Mouse (Mus musculus): Measurements from ENCODE around the gene Msi2. TPM values are rescaled to one million over a fixed set of nuclear protein-coding genes. Genes with fewer than 3 reads are reported as not detected.

Gene Msi2
- polyA plus RNA-seq, 1 experiment: 69.3 TPM

- TF ChIP-seq POLR2A (IDR thresholded peaks at IDR 0.05; ENCODE audit: control insufficient read depth, low read depth, low read length): no peak
- TF ChIP-seq CTCF (IDR thresholded peaks at IDR 0.05; ENCODE audit: control insufficient read depth, insufficient read depth, insufficient replicate concordance, low read depth, low read length): no peak
- Histone ChIP-seq H3K4me3 (ENCODE audit: control insufficient read depth, low read depth, low read length) (no peak overlapping the region), H3K4me1 (ENCODE audit: control insufficient read depth, insufficient read depth, low read length) (no peaks in the 10 kb centered on the region), H3K27ac (ENCODE audit: control insufficient read depth, insufficient read depth, low read depth, low read length) (no peak overlapping the region), H3K36me3 (ENCODE audit: control insufficient read depth, insufficient read depth, low read length) (no peaks in the 10 kb centered on the region), H3K27me3 (ENCODE audit: control insufficient read depth, insufficient read depth, low read length) (no peaks in the 10 kb centered on the region)
Measured at GRCm38 (mm10) chr11:88599332-88600130, 118.8 kb downstream of the Msi2 start.

GRCm38 (mm10) chr11:88598848-88599175, 119.5 kb downstream of the Msi2 start:
- Histone ChIP-seq H3K27me3 (ENCODE audit: control insufficient read depth, insufficient read depth, low read length) (no peaks in the 10 kb centered on the region), H3K4me1 (ENCODE audit: control insufficient read depth, insufficient read depth, low read length) (no peaks in the 10 kb centered on the region), H3K4me3 (ENCODE audit: control insufficient read depth, low read depth, low read length) (no peak overlapping the region), H3K27ac (ENCODE audit: control insufficient read depth, insufficient read depth, low read depth, low read length) (no peak overlapping the region), H3K36me3 (ENCODE audit: control insufficient read depth, insufficient read depth, low read length) (no peaks in the 10 kb centered on the region)
- TF ChIP-seq POLR2A (IDR thresholded peaks at IDR 0.05; ENCODE audit: control insufficient read depth, low read depth, low read length) (no peak), CTCF (IDR thresholded peaks at IDR 0.05; ENCODE audit: control insufficient read depth, insufficient read depth, insufficient replicate concordance, low read depth, low read length) (no peak)

- Histone ChIP-seq H3K4me1 (ENCODE audit: control insufficient read depth, insufficient read depth, low read length) (no peaks in the 10 kb centered on the region), H3K36me3 (ENCODE audit: control insufficient read depth, insufficient read depth, low read length) (no peaks in the 10 kb centered on the region), H3K27ac (ENCODE audit: control insufficient read depth, insufficient read depth, low read depth, low read length) (no peak overlapping the region), H3K27me3 (ENCODE audit: control insufficient read depth, insufficient read depth, low read length) (no peaks in the 10 kb centered on the region), H3K4me3 (ENCODE audit: control insufficient read depth, low read depth, low read length) (no peak overlapping the region)
- TF ChIP-seq POLR2A (IDR thresholded peaks at IDR 0.05; ENCODE audit: control insufficient read depth, low read depth, low read length) (no peak), CTCF (IDR thresholded peaks at IDR 0.05; ENCODE audit: control insufficient read depth, insufficient read depth, insufficient replicate concordance, low read depth, low read length) (no peak)
Measured at GRCm38 (mm10) chr11:88598150-88598847, 120.0 kb downstream of the Msi2 start.

GRCm38 (mm10) chr11:88595616-88596015, 122.7 kb downstream of the Msi2 start:
- Histone ChIP-seq H3K4me1 (ENCODE audit: control insufficient read depth, insufficient read depth, low read length) (no peaks in the 10 kb centered on the region), H3K27ac (ENCODE audit: control insufficient read depth, insufficient read depth, low read depth, low read length) (no peak overlapping the region), H3K36me3 (ENCODE audit: control insufficient read depth, insufficient read depth, low read length) (no peaks in the 10 kb centered on the region), H3K27me3 (ENCODE audit: control insufficient read depth, insufficient read depth, low read length) (no peaks in the 10 kb centered on the region), H3K4me3 (ENCODE audit: control insufficient read depth, low read depth, low read length) (no peak overlapping the region)
- TF ChIP-seq CTCF (IDR thresholded peaks at IDR 0.05; ENCODE audit: control insufficient read depth, insufficient read depth, insufficient replicate concordance, low read depth, low read length): no peak
- no peak for TF ChIP-seq POLR2A (IDR thresholded peaks at IDR 0.05; ENCODE audit: control insufficient read depth, low read depth, low read length)

GRCm38 (mm10) chr11:88594804-88595611, 123.3 kb downstream of the Msi2 start:
- Histone ChIP-seq H3K27ac (ENCODE audit: control insufficient read depth, insufficient read depth, low read depth, low read length) (no peak overlapping the region), H3K4me3 (ENCODE audit: control insufficient read depth, low read depth, low read length) (no peak overlapping the region), H3K36me3 (ENCODE audit: control insufficient read depth, insufficient read depth, low read length) (no peaks in the 10 kb centered on the region), H3K4me1 (ENCODE audit: control insufficient read depth, insufficient read depth, low read length) (no peaks in the 10 kb centered on the region), H3K27me3 (ENCODE audit: control insufficient read depth, insufficient read depth, low read length) (no peaks in the 10 kb centered on the region)
- TF ChIP-seq CTCF (IDR thresholded peaks at IDR 0.05; ENCODE audit: control insufficient read depth, insufficient read depth, insufficient replicate concordance, low read depth, low read length): no peak
- TF ChIP-seq POLR2A (IDR thresholded peaks at IDR 0.05; ENCODE audit: control insufficient read depth, low read depth, low read length): no peak

- no peak overlapping the region for H3K4me3 ChIP-seq (ENCODE audit: control insufficient read depth, low read depth, low read length)
- no peak for TF ChIP-seq POLR2A (IDR thresholded peaks at IDR 0.05; ENCODE audit: control insufficient read depth, low read depth, low read length)
- no peak for TF ChIP-seq CTCF (IDR thresholded peaks at IDR 0.05; ENCODE audit: control insufficient read depth, insufficient read depth, insufficient replicate concordance, low read depth, low read length)
- no peaks in the 10 kb centered on the region for H3K36me3 ChIP-seq (ENCODE audit: control insufficient read depth, insufficient read depth, low read length)
- H3K27ac ChIP-seq (ENCODE audit: control insufficient read depth, insufficient read depth, low read depth, low read length): no peak overlapping the region
- H3K4me1 ChIP-seq (ENCODE audit: control insufficient read depth, insufficient read depth, low read length): no peaks in the 10 kb centered on the region
- H3K27me3 ChIP-seq (ENCODE audit: control insufficient read depth, insufficient read depth, low read length): no peaks in the 10 kb centered on the region
Measured at GRCm38 (mm10) chr11:88594010-88594409, 124.3 kb downstream of the Msi2 start.

GRCm38 (mm10) chr11:88592099-88592498, 126.2 kb downstream of the Msi2 start:
- H3K4me3 ChIP-seq (ENCODE audit: control insufficient read depth, low read depth, low read length): no peak overlapping the region
- no peaks in the 10 kb centered on the region for H3K27me3 ChIP-seq (ENCODE audit: control insufficient read depth, insufficient read depth, low read length)
- TF ChIP-seq CTCF (IDR thresholded peaks at IDR 0.05; ENCODE audit: control insufficient read depth, insufficient read depth, insufficient replicate concordance, low read depth, low read length): no peak
- no peak for TF ChIP-seq POLR2A (IDR thresholded peaks at IDR 0.05; ENCODE audit: control insufficient read depth, low read depth, low read length)
- H3K4me1 ChIP-seq (ENCODE audit: control insufficient read depth, insufficient read depth, low read length): no peaks in the 10 kb centered on the region
- H3K36me3 ChIP-seq (ENCODE audit: control insufficient read depth, insufficient read depth, low read length): no peaks in the 10 kb centered on the region
- no peak overlapping the region for H3K27ac ChIP-seq (ENCODE audit: control insufficient read depth, insufficient read depth, low read depth, low read length)
